Mouse (Mus musculus) heart, embryonic 15.5 days (tissue): Measurements from ENCODE around the gene Gm17402. TPM values are rescaled to one million over a fixed set of nuclear protein-coding genes. Genes with fewer than 3 reads are reported as not detected.

Experiments used
- ATAC-seq: fragments of 200-750 bp; cut with Nextera tagmentation; replicated peaks from 2 replicates; pipeline ENCODE4 v1.8.0; 2017; ENCODE audit warnings: low read depth, moderate TSS enrichment; ENCODE audit not compliant: insufficient number of reproducible peaks, insufficient read depth, low FRiP score
- H3K27ac ChIP-seq: fragments of 300-500 bp; sonication (generic); 2 replicates; pipeline ENCODE4 v1.5.1; 2015; ENCODE audit warnings: mild to moderate bottlenecking, inconsistent platforms
- H3K27me3 ChIP-seq: fragments of 300-500 bp; sonication (generic); 2 replicates; pipeline ENCODE4 v1.6.1; 2015; ENCODE audit warnings: inconsistent platforms
- H3K36me3 ChIP-seq: fragments of 300-500 bp; sonication (generic); 2 replicates; pipeline ENCODE4 v1.6.1; 2015; ENCODE audit warnings: mild to moderate bottlenecking, inconsistent platforms
- H3K4me1 ChIP-seq: fragments of 300-500 bp; sonication (generic); replicated peaks from 2 replicates; pipeline ENCODE4 v1.6.1; 2015; ENCODE audit warnings: inconsistent platforms
- H3K4me2 ChIP-seq: fragments of 300-500 bp; sonication (generic); 2 replicates; pipeline ENCODE4 v1.6.1; 2015; ENCODE audit warnings: inconsistent platforms, mild to moderate bottlenecking, moderate library complexity
- H3K4me3 ChIP-seq: fragments of 300-500 bp; sonication (generic); 2 replicates; pipeline ENCODE4 v1.5.1; 2015; ENCODE audit warnings: mild to moderate bottlenecking, inconsistent platforms
- H3K9ac ChIP-seq: fragments of 300-500 bp; sonication (generic); 2 replicates; pipeline ENCODE4 v1.6.1; 2015; ENCODE audit warnings: mild to moderate bottlenecking, inconsistent platforms
- H3K9me3 ChIP-seq: fragments of 300-500 bp; sonication (generic); replicated peaks from 2 replicates; pipeline ENCODE4 v1.6.1; 2016; ENCODE audit warnings: inconsistent platforms
- WGBS: fragments of 180-500 bp; shearing (Covaris S2); methylation state at CpG from one replicate; pipeline ENCODE4 v1.1.7; 2015; ENCODE audit warnings: mixed read lengths; 5-methylcytosine and 5-hydroxymethylcytosine counted together
- polyA plus RNA-seq: library from polyadenylated mRNA; unstranded; fragments of >200 nt; fragmentation: Nextera tagmentation; extraction: Ambion mirVana; gene quantifications from 2 replicates; pipeline ENCODE4 v1.2.1, GENCODE M21; 2015

The Gm17402 gene
- polyA plus RNA-seq, 1 experiment from 2014 or later, result not detected

GRCm38 (mm10) chr3:67352128-67352762, 22.7 kb downstream of the Gm17402 start:
- 0 out of 2 replicates have a peak, but pooled peaks have one; percentile 31 for ATAC-seq
- WGBS, result 24% methylated on average over 4 of the region's 5 CpGs
- no peaks in the 10 kb centered on the region for H3K4me1 ChIP-seq
- H3K4me3 ChIP-seq, result no peak overlapping the region
- no peak overlapping the region for H3K4me2 ChIP-seq
- no peak overlapping the region for H3K27ac ChIP-seq
- no peaks in the 10 kb centered on the region for H3K9me3 ChIP-seq
- 0 out of 2 replicates have a peak, but pooled peaks cover 7% of the 10 kb centered on the region for H3K36me3 ChIP-seq
- no peaks in the 10 kb centered on the region for H3K27me3 ChIP-seq
- no peak overlapping the region for H3K9ac ChIP-seq

- no peaks in the 10 kb centered on the region for H3K4me1 ChIP-seq
- H3K36me3 ChIP-seq, result 0 out of 2 replicates have a peak, but pooled peaks cover 2% of the 10 kb centered on the region
- no peak overlapping the region for H3K9ac ChIP-seq
- no peak for ATAC-seq
- no peaks in the 10 kb centered on the region for H3K27me3 ChIP-seq
- H3K27ac ChIP-seq, result no peak overlapping the region
- no peak overlapping the region for H3K4me3 ChIP-seq
- no peak overlapping the region for H3K4me2 ChIP-seq
- H3K9me3 ChIP-seq, result no peaks in the 10 kb centered on the region
- 70% methylated on average over 12 of the region's 12 CpGs for WGBS
Measured at GRCm38 (mm10) chr3:67351406-67352127, 23.4 kb downstream of the Gm17402 start.

- WGBS, result 71% methylated on average over 2 of the region's 2 CpGs
- no peaks in the 10 kb centered on the region for H3K9me3 ChIP-seq
- no peaks in the 10 kb centered on the region for H3K36me3 ChIP-seq
- no peak overlapping the region for H3K9ac ChIP-seq
- H3K4me1 ChIP-seq, result no peaks in the 10 kb centered on the region
- no peak overlapping the region for H3K4me2 ChIP-seq
- H3K4me3 ChIP-seq, result no peak overlapping the region
- no peaks in the 10 kb centered on the region for H3K27me3 ChIP-seq
- H3K27ac ChIP-seq, result no peak overlapping the region
- ATAC-seq, result no peak
Measured at GRCm38 (mm10) chr3:67346674-67347073, 28.3 kb downstream of the Gm17402 start.

GRCm38 (mm10) chr3:67344599-67344998, 30.4 kb downstream of the Gm17402 start:
- H3K27me3 ChIP-seq, result no peaks in the 10 kb centered on the region
- H3K9ac ChIP-seq, result no peak overlapping the region
- H3K9me3 ChIP-seq, result no peaks in the 10 kb centered on the region
- no peaks in the 10 kb centered on the region for H3K36me3 ChIP-seq
- 4% methylated on average over 2 of the region's 2 CpGs for WGBS
- no peak overlapping the region for H3K27ac ChIP-seq
- no peaks in the 10 kb centered on the region for H3K4me1 ChIP-seq
- ATAC-seq, result no peak
- no peak overlapping the region for H3K4me3 ChIP-seq
- H3K4me2 ChIP-seq, result no peak overlapping the region

- Histone ChIP-seq H3K4me3 (no peak overlapping the region), H3K36me3 (no peaks in the 10 kb centered on the region), H3K27ac (no peak overlapping the region), H3K9me3 (no peaks in the 10 kb centered on the region), H3K9ac (no peak overlapping the region), H3K4me1 (no peaks in the 10 kb centered on the region), H3K4me2 (no peak overlapping the region), H3K27me3 (no peaks in the 10 kb centered on the region)
- no peak for ATAC-seq
- WGBS, result 56% methylated on average over 5 of the region's 5 CpGs
Measured at GRCm38 (mm10) chr3:67343004-67343662, 31.8 kb downstream of the Gm17402 start.

- ATAC-seq, result no peak
- Histone ChIP-seq H3K27me3 (no peaks in the 10 kb centered on the region), H3K4me3 (no peak overlapping the region), H3K4me2 (no peak overlapping the region), H3K9me3 (no peaks in the 10 kb centered on the region), H3K4me1 (no peaks in the 10 kb centered on the region), H3K9ac (no peak overlapping the region), H3K27ac (no peak overlapping the region), H3K36me3 (no peaks in the 10 kb centered on the region)
- WGBS, result 67% methylated on average over 7 of the region's 7 CpGs
Measured at GRCm38 (mm10) chr3:67340921-67341320, 34.0 kb downstream of the Gm17402 start.

- no peak overlapping the region for H3K9ac ChIP-seq
- 55% methylated on average over 3 of the region's 3 CpGs for WGBS
- H3K27ac ChIP-seq, result no peak overlapping the region
- no peak for ATAC-seq
- no peak overlapping the region for H3K4me3 ChIP-seq
- no peaks in the 10 kb centered on the region for H3K4me1 ChIP-seq
- no peaks in the 10 kb centered on the region for H3K36me3 ChIP-seq
- no peak overlapping the region for H3K4me2 ChIP-seq
- H3K9me3 ChIP-seq, result no peaks in the 10 kb centered on the region
- H3K27me3 ChIP-seq, result no peaks in the 10 kb centered on the region
Measured at GRCm38 (mm10) chr3:67339558-67339957, 35.4 kb downstream of the Gm17402 start.

- WGBS, result 68% methylated on average over 4 of the region's 4 CpGs
- Histone ChIP-seq H3K4me3 (no peak overlapping the region), H3K36me3 (no peaks in the 10 kb centered on the region), H3K4me1 (no peaks in the 10 kb centered on the region), H3K27me3 (no peaks in the 10 kb centered on the region), H3K4me2 (no peak overlapping the region), H3K9ac (no peak overlapping the region), H3K27ac (no peak overlapping the region), H3K9me3 (no peaks in the 10 kb centered on the region)
- ATAC-seq, result no peak
Measured at GRCm38 (mm10) chr3:67322422-67322821, 52.5 kb downstream of the Gm17402 start.

Other genes starting within 250 kb of the Gm17402 start
- 267 and 383 TPM in 2 replicates for gene Mlf1, start 1.1 kb downstream of the Gm17402 start, polyA plus RNA-seq
- gene Gfm1, start 54.9 kb upstream of the Gm17402 start, polyA plus RNA-seq, result 94.2 and 99.6 TPM in 2 replicates
- 68.8 and 71.1 TPM in 2 replicates for gene Lxn, start 88.8 kb upstream of the Gm17402 start, polyA plus RNA-seq
- 2.5 and 3.5 TPM in 2 replicates for gene Rarres1, start 140.4 kb upstream of the Gm17402 start, polyA plus RNA-seq
- 33.1 and 37.7 TPM in 2 replicates for gene Mfsd1, start 207.6 kb upstream of the Gm17402 start, polyA plus RNA-seq